Mouse (Mus musculus): ENCODE measurements around the gene Arvcf.

The Arvcf gene

DNA sequence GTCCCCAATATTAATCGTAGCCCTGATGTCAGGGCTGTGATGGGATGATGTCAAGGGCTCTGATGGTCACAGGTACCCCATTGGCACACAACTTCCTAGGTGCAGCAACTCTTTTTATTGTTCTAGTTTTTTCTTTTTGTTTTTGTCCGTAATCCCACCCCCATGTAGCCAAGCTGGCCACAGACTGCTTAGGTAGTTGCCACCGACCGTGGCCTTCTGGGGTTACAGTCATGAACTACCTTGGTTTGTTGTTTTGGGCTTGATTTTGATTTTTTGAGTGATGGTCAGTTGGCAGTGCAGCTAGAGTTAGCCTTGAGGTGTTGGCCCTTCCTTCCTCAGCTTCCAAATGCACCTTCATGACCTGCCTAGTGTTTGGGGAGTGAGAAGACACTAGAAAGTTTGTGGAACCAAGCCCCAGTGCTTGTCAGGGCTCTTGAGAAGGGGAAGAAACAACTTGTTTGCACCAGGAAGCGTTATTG, 78.9 kb downstream of the Arvcf start, which contains the start of gene Comt:
Comt (minus strand) TSS at position 51 of the 479 bp plus-strand sequence.
- DNase-seq (ENCODE audit: extremely low read depth, low read depth, low spot score): no peak

DNA sequence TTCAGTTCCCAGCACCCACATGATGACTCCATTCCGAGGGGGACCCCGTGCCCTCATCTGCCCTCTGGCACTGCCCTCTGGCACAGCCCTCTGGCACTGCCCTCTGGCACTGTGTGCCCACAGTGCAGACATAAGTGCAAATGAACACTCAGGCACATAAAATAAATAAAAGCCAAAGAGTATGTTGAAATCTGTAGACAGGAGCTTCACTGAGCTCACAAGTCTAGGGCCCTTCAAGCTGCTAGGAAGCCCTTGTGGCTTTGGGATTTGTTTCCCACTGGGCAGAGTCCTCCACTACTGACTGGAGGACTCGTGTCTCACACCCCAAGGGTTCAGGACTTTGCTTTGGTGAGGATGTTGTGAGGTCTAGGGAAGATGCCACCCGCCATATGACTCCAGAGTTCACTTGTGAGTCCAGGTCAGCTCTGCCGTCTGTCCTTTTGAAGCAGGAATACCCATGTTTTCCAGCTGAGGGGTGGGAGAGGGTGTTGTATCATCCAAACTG, 80.1 kb downstream of the Arvcf start:
- DNase-seq (ENCODE audit: extremely low read depth, low read depth, low spot score): no peak

DNA sequence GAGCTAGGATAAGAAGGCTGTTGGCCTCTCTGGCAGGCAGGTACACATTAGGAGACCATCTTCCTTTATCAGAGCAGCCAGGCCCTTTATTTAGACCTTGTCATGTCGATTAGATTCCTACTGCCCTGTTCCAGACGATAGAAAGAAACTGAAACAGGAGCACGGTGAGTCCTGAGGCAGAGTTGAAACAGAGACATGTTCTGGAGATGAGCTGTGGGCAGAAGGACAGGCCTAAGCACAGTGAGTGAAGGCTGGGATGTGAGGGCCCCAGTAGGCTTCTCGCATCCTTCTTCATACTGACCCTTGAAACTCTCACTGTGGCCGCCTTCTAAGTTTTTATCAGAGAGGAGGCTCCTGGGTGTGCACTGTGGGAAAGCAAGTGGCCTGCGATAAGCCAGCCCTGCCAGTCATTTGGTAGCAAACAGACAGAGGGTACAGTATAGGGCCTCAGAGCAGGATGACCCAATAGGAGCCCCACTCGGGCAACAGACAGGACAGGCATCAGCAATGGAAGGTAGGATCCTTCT, 80.6 kb downstream of the Arvcf start:
- no peak for DNase-seq (ENCODE audit: extremely low read depth, low read depth, low spot score)

DNA sequence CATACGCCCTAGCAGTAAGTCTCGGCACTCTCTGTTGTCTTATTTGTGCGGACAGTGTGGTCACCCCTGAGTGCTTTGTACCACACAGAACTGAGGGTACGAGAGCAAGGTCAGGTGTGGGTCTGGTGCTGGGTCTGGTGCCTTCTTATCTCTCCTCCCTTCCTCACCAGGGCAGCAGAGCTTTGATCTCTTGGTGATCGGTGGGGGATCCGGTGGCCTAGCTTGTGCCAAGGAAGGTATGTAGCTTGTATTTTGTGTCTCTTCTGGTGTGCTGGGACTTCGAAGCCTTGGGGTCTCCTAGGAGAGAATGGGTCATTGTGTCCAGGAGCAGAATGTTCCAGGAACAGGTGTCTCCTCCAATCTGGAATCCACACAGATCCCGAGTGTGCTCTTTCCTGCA, 81.7 kb downstream of the Arvcf start:
- DNase-seq (ENCODE audit: extremely low read depth, low read depth, low spot score): no peak

DNA sequence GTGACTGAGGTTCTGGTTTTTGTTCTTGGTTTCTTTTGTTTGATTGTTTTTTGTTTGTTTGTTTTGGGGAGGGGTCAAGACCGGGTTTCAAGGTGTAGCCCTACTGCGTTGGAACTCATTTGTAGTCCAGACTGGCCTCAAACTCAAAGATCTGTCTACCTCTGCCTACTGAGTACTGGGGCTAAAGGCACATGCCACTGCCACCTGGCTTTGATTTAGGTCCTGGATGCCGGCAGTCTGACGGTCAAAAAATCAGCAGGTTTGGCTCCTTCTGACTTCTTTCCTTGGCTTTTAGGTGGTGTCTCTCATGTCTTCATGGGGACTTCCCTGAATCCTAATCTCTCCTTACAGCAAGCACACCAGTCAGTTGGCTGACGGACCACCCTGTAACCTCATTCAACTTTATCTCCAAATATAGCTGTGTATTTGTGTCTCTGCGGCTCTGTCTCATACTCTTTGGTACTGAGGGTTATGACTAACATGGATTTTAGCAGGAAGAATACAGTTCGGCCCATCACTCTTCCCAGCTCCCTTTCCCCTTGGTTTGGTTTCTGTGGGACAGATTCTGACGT, 82.7 kb downstream of the Arvcf start:
- no peak for DNase-seq (ENCODE audit: extremely low read depth, low read depth, low spot score)

DNA sequence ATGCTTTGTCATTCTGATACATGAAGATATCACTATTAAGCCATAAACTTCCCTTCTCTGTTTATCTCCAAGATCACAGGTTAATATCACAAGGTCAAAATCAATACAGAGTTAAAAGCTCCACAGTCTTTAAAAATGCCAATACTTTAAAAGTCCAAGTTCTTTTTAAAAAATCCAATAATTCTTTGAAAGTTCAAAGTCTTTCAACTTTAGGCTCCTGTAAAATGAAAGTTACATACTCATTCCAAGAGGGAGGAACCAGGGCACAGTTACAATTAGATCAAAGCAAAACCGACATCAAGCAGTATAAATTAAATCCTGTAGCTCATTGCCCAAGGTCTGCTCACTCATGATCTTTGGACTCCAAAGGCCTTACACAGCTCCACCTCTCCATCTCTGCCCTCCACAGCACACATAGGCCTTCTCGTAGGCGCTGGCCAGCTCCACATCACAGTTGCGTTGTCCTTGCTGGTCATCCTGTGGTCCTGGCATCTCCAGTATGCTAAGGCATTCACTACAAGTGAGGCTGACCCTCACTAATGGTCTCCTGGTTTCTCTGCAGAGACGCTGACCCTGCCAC, 85.4 kb downstream of the Arvcf start:
- DNase-seq (ENCODE audit: extremely low read depth, low read depth, low spot score): no peak

DNA sequence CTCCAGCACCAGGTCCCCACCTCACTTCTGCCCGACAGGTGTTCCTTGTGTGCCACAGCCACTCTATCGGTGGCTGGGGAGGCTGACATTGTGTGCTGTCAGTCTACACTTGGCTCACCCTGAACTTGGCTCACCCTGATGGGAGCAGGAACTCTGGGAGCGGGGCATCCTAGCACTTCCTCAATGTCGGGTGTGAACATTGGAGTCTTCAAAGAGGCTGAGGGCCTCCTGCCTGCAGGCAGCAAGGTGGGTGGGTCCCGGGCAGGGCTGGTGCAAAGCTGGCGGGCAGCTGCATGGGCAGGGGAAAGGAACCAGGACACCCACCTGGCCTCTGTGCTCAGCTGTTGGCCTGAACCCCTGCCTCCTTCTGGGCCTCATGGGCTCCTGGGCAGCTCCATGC, 88.1 kb downstream of the Arvcf start:
- DNase-seq (ENCODE audit: extremely low read depth, low read depth, low spot score): no peak

DNA sequence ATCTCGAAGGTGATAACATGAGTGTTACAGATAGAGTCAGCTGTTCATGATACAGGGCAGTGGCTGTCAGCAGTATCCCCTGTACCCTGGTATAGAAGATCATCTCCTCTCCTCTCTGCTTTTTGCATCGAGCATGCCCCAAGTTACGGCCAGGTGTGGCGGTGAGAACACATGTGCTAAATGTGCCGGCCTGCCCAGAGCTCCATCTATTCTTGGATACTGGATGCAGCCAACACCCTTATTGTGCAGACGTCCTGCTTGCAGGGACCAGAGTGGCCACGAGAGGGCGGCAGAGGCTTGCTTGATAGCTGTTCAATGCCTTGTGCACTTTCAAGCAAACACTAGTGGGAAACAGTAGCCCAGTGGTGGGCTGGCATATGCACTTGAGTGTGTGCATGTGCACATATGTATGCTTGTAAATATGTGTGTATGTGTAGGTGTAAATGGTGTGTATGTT, 95.4 kb downstream of the Arvcf start:
- DNase-seq (ENCODE audit: extremely low read depth, low read depth, low spot score): no peak

DNA sequence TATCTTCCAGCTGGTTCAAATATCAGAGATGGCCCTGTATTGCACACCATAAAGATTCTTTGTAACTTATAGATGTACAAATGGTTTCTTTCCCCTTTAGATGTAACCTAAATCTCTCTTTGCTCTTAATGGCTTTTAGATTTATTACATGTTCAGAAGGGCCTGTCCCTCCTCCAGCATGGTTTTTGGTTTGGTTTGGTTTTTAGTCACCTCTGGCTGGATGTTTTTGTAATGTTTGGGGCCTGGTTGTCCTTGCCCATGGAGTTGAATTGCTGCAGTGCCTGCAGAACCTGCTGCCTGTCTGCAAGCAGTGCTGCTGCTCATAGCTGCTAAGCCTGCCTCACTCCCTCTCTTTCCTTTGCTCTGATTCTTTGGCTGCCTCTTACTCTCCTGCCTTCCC, 99.3 kb downstream of the Arvcf start:
- no peak for DNase-seq (ENCODE audit: extremely low read depth, low read depth, low spot score)

DNA sequence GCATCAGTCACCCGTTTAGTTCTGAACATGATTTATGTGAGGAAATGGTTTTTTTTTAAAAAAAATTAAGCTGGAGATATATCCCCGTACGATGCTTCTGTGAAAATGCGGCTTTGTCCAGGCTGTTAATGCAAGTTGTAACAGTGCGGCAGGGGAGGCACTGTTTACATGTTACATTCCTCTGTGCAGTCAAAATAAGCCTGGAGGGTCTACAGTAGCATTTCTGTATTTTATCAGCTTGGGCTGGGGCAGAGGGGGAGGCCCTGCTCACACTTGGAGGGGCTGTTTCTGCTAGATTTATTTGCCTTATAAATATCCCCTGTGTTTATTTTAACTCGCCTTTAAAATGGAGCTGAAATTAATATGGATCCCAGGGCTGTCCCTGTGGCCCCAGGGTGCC, 100.1 kb downstream of the Arvcf start:
- no peak for DNase-seq (ENCODE audit: extremely low read depth, low read depth, low spot score)

DNA sequence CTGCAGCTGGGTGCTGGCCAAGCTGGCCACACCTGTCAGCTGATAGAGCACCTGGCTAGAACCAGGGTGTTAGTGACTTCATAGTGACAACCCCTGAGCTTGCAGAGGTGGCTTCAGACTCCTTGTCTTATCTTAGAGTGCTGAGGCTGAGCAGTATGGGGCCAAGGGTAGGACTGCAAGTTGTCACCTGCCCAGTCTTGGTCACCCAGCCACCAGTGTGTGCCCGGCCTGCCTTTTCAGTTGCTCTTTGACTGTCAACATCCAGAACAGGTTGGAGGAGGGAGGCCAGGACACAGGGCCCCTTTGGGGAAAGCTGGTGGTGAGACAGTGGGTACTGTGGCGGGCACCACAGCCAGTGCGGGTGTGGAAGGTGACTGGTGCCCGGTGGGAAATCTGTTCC, 101.0 kb downstream of the Arvcf start:
- DNase-seq (ENCODE audit: extremely low read depth, low read depth, low spot score): no peak

DNA sequence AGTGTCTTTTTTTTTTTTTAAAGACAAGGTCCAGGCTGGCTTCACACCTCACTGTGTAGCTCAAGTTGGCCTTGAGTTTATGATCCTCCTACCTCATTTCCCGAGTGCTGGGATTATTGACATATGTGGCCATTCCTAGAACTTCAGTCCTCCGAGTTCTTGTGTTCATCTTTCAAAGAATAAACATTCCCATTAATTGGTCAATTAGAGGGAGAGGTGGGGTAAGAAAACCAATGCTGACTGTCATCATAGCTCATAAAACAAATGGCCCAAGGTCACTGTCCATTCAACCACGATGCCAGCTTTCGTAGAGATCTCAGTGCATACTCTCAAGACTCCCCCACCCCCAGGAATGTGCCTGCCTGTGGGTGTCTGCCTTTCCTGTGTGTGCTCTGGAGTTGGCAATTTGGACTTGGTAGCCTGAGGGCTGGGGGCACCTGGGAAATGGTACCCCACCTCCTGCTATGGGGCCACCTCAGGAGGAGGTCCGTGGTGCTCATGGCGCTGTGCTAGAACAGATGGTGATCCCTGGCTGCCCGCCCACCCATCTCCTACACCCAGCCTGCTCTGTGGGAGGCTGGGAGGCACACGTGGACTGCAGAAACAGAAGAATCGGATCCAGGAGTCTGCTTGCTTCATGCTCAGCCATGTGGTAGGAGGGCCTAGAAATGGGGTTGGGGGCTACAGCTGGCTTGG, 103.7 kb downstream of the Arvcf start:
- DNase-seq (ENCODE audit: extremely low read depth, low read depth, low spot score): no peak

DNA sequence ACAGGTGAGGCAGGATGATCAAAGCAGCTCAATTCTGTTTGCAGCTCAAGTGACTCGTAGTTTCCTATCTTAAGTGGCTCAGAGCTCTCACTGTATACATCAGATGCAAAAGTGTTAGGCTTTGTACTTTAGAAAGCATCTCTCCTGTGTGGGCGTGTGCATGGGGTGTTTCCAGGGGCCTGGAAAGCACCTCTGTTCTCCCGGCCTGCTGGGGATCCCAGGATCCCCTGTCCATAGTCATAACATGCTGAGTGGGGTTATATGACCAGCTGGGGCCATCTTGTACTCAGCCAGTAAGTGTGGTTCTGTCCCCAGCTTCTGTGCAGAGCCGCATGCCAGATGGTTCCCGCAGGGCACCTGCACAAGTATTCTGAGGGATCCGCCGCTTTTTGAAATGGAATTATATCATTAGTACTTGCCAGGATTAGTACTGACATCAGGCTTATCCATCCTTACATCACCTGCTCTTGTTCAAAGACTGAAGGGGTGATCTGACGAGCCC, 104.4 kb downstream of the Arvcf start:
- DNase-seq (ENCODE audit: extremely low read depth, low read depth, low spot score): no peak

DNA sequence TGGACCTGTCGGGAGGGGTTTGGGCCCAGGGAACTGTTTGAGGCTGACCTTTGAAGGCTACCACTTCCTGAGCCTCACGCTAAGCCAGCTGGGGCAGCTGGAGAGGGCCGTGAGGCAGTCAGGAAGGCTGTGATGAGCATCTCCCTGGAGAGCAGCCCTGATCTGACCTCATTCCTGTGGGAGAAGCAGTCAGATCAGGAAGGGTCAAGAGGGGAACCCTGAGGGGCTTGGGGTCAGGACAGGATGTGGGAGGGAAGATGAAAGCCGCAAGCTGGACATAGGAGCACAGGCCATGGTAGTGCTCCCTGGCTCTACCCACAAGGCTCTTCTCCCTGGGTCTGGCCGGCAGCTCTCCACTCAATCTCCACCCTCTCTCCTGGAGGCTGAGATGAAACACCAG, 105.9 kb downstream of the Arvcf start:
- no peak for DNase-seq (ENCODE audit: extremely low read depth, low read depth, low spot score)

DNA sequence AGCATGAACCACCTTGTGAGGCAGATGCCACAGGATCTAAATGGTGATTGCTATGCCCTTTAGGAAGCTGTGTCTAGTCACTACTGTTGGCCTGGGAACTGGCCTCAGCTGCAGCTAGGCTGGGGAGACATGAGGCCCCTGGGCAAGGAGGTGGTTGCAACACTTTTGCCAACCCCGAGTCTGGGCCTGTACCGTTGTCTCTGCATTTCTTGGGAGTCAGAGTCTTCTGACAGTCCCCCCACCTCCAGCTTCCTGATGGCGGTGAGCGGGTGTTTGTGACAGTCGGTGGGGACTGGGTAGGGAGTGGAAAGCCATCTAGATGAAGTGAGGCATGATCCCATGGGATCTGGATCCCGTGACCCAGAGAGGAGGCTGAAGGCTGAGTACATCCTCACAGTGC, 107.4 kb downstream of the Arvcf start:
- DNase-seq (ENCODE audit: extremely low read depth, low read depth, low spot score): no peak

Data from fat pad, adult 2 months (tissue).